Mouse (Mus musculus) testis, adult 2 months (tissue): ENCODE measurements around the gene Osgin1.

Source experiments
- CTCF ChIP-seq: fragments of 200-500 bp; IDR thresholded peaks from 2 replicates; pipeline ENCODE4 v1.5.1; 2012; ENCODE audit warnings: low read depth, mild to moderate bottlenecking, inconsistent platforms, low read length, moderate library complexity; ENCODE audit not compliant: control insufficient read depth, insufficient read depth, insufficient replicate concordance
- POLR2A ChIP-seq: fragments of 200-500 bp; IDR thresholded peaks from 2 replicates; pipeline ENCODE4 v1.6.1; 2012; ENCODE audit warnings: low read depth, mild to moderate bottlenecking, inconsistent platforms, low read length, moderate library complexity; ENCODE audit not compliant: control insufficient read depth

DNA sequence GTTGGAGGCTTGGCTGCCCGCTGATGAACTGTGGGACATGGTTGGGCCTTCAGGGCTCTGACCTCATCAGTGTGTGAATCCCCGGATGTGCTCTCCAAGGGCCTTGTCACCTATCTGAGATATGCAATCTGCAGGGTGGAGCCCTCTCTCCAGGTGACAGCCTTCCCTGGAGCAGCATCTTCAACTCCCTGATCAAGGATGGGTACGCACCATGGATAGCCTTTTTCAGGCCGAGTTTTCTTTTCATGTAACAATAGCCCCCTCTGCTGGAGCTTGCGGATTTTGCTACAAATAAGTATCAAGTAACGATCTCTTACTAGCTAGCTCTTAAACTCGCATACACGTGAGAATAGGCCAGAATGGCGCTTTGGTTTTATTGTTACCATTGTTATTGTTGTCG, 49.4 kb upstream of the Osgin1 start:
- TF ChIP-seq POLR2A (no peak), CTCF (no peak)
